Mouse (Mus musculus): Measurements from ENCODE around the gene Mrgpra4. TPM values are rescaled to one million over a fixed set of nuclear protein-coding genes. Genes with fewer than 3 reads are reported as not detected.

Mrgpra4 gene
- not detected for total RNA-seq (2021)
- long read RNA-seq, experiment 1: 0 reads
- long read RNA-seq, experiment 2: 0 reads

DNA sequence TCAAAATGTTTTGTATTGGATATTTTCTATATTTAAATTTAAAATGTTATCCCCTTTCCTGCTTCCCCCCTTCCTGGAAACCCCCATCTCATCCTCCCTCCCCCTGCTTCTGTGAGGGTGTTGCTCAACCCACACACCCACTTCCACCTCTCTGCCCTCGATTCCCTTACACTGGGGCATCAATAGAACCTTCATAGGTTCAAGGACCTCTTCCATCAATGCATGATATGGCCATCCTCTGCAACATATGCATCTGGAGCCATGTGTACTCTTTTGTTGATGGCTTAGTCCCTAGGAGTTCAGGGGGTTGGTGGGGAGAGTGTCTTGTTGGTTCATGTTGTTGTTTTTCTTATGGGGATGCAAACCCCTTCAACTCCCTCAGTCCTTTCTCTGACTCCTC lies at the start of gene Mrgpra4:
TSS of gene Mrgpra4 (minus strand) at position 101 of the 400 bp plus-strand sequence.
- no peak for DNase-seq

DNA sequence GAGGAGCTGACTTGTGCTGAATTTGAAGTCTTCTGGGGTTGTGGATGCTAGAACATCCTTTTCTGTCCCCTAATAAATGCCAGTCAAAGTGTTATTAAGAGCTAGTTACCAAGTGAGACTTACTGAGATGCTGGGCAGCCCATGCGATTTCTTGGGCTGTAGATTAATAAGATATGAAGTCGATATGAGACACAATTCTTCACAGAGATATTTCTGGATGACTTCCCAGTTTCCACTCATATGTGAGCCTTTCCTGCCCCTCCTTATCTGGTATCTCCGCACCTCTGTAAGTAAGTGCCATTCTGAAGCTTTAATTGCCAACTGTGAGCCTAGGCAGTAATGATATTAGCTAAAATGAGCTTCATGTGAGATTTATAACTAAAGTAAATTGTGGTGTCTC lies 45.6 kb upstream of the Mrgpra4 start, which contains the start of gene Mrgprx1:
TSS of gene Mrgprx1 (minus strand) at position 101 of the 400 bp plus-strand sequence.
- no peak for DNase-seq

DNA sequence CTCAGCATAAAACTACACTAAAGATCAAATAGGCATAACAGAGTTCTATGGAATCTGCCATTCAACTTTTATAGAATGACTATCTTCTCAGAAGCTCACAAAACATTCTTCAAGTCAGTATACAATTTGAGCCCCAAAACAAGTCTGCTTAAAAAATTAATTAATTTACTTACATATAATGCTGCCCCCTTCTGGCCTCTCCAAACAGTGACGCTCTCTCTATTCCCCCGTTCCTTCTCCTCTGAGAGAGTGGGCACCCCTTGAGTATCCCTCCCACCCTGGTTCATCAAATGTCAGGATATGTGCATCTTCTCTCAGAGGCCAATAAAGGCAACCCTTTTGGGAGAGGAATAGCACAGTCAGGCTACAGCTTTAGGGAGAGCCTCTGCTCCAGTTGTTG lies 36.0 kb upstream of the Mrgpra4 start:
- DNase-seq: no peak

DNA sequence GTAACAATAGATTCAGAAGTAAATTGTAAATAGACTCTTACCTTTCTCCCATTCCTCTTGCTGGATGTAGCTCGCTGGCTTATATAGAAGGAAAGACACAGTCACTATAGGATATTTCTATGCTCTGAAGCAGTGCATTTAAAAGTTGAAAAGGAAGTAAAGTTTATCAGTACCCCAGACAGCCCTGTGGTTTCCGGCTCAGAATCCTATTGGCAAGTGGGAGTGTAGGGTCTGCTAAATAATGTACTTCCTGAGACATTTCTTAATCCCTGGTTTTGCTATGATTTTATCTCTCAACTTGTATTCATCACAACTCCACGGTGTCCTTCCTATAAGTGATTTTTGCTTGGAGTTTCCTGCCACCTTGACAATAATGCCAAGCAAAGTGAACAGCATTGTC lies 13.8 kb upstream of the Mrgpra4 start:
- no peak for DNase-seq

DNA sequence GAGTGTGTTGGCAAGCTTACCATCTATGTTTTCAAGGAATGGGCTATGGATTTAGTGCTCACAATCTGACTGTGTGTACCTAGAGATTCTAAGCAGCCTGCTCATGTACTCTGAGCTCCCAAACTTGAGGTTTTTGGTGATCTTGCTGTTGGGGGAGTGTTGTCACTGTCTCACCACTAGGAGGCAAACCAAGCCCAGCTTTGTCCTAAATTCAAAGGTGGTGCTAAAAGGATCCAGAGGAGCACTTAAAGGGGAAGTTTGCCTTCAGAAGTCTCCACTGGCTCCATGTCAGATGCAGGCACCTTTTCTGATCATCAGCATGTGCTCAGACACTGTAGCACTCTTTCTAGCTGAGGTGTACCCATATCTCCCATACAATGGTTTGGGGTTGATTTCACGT lies 4.9 kb upstream of the Mrgpra4 start:
- no peak for DNase-seq

Other genes starting within 250 kb of the Mrgpra4 start
- not detected for gene Mrgprx1, start 45.5 kb upstream of the Mrgpra4 start, total RNA-seq (2021)
- not detected for gene Mrgprb5, start 186.9 kb upstream of the Mrgpra4 start, total RNA-seq (2021)
- not detected for gene Mrgprb4, start 217.2 kb upstream of the Mrgpra4 start, total RNA-seq (2021)

Data from gastrocnemius, postnatal 10 days (tissue).